Mouse (Mus musculus) lung, adult 2 months (tissue): ENCODE measurements at regions not wholly inside any gene's neighbourhood (a gene's known extent, or its start where the extent isn't known, plus 50 kb on each side); places are given as distances from the start of the nearest gene placed in this dataset.

Source experiments
- CTCF ChIP-seq: fragments of 200-500 bp; IDR thresholded peaks from 2 replicates; pipeline ENCODE4 v1.5.1; 2011; ENCODE audit warnings: mild to moderate bottlenecking, low read length, control low read depth; ENCODE audit not compliant: insufficient read depth
- POLR2A ChIP-seq: fragments of 200-500 bp; IDR thresholded peaks from 2 replicates; pipeline ENCODE4 v1.6.1; 2011; ENCODE audit warnings: low read depth, mild to moderate bottlenecking, control low read depth, low read length, borderline replicate concordance; ENCODE audit errors: extremely low read depth

- TF ChIP-seq CTCF (no peak), POLR2A (no peak)
These were observed 90.7 kb upstream of the Slc22a22 start for GRCm38 (mm10) chr15:57568006-57568630.
